Mouse (Mus musculus) G1E (cell line): Measurements from ENCODE around the gene Metap1d.

Experiments
- CTCF ChIP-seq: IDR thresholded peaks from 2 replicates; pipeline ENCODE4 v1.5.1; 2012; ENCODE audit warnings: low read depth, low read length, inconsistent platforms, mixed read lengths
- TAL1 ChIP-seq: conservative IDR thresholded peaks from 2 replicates; pipeline ENCODE4 v1.6.1; 2012; ENCODE audit warnings: low read depth, low read length, inconsistent platforms, mixed read lengths

DNA sequence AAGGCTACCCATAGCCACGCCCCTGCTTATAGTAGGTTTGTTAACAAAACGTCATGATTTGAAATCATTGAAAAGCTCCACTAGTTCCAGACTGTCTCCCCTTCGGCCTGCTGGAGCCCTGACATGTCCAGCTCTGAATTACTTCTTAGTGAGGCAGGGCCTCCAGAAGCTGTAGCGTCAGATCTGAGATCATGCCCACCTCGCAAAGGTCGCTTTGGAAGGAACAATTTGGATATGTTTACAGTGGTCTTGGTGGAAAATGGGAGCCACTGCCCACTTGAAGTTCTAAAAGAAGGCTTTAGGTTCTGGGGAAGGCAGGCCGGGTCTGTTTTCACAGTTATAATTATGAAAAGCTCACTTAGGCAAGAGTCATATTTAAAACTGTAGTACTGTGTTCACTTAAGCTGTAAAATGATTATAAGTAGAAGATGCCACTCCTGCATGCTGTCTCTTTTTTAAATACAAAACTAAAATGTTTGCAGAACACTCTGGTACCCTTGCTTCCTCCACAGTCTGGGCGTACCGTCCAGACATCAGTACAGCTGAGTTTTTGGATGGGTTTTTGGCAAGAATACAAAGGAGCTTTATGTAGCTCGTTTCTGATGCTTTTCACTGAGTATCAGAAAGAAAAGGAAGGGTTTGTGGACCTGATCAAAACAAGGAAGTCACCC is 30.1 kb downstream of the Metap1d start:
- no peak for TF ChIP-seq CTCF
- TF ChIP-seq TAL1: no peak
